Mouse (Mus musculus): Measurements from ENCODE around the gene Limd2.
A peak's percentile ranks its signal among the peaks of the same experiment; 100 is the strongest.

The Limd2 gene

GRCm38 (mm10) chr11:106173228-106173627 is 12.6 kb upstream of the Limd2 start:
- no peak for DNase-seq (ENCODE audit: low spot score in 2 of 2)

DNA sequence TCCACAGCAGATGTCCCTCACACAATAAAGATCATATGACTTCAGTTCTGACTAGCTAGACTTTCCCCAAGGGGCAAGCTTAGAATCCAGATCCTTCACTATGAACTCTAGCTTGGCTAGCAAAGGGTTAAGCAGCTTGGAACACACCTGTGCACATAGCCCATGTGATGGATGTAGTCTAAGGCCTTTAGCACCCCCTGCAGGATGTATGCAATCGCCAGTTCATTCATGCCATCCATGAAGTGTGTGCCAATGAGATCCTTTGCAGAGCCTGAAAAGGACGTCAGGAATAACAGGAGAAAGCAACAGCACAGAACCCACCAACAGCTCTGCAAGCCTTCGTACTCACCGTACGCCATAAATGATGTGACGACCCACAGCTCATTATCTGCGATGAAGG is 10.1 kb upstream of the Limd2 start:
- DNase-seq (ENCODE audit: low spot score in 2 of 2): no peak

GRCm38 (mm10) chr11:106167435-106167834 is 6.8 kb upstream of the Limd2 start:
- no peak for DNase-seq (ENCODE audit: low spot score in 2 of 2)

- no peak for DNase-seq (ENCODE audit: low spot score in 2 of 2)
Measured at GRCm38 (mm10) chr11:106164601-106165180, 4.0 kb upstream of the Limd2 start.

DNA sequence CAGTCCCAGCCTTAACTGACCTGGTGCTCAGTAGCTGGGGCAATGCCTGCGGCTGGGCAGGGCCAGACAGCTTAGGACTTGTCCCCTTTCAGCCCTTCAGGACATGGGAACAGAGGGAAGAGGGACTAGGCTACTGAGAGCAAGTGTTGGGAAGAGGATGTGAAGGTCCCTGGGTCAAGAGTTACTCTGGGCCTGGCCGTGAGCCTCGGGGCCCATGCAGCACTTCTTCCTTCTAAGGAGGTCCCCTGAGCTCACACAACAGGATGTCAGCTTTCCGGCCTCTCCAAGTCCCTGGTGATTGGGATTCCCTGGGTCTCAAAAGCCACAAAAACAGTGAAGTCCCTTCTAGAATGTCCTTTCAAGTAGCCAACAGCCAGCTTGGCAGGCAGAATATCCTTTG is 2.9 kb upstream of the Limd2 start:
- DNase-seq (ENCODE audit: low spot score in 2 of 2): no peak

DNA sequence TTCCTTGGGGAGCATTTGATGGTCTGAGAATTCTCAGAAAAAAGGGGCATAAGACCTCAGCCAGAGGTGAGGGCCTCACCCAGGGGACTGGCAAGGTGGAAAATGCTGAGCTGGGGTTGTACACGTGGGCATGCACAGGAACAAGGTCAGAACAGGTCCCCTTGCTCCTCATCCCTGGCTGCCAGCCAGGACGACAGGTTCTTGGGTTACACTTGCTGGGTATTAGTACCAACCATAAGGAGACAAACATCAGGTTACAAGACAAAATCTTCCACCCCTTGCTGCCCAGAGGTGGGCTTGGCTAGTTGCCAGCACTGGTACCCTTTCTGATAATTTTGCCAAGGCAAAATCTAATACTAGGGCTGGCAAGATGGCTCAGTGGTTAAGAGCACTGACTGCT is 1.6 kb upstream of the Limd2 start:
- no peak for DNase-seq (ENCODE audit: low spot score in 2 of 2)

DNA sequence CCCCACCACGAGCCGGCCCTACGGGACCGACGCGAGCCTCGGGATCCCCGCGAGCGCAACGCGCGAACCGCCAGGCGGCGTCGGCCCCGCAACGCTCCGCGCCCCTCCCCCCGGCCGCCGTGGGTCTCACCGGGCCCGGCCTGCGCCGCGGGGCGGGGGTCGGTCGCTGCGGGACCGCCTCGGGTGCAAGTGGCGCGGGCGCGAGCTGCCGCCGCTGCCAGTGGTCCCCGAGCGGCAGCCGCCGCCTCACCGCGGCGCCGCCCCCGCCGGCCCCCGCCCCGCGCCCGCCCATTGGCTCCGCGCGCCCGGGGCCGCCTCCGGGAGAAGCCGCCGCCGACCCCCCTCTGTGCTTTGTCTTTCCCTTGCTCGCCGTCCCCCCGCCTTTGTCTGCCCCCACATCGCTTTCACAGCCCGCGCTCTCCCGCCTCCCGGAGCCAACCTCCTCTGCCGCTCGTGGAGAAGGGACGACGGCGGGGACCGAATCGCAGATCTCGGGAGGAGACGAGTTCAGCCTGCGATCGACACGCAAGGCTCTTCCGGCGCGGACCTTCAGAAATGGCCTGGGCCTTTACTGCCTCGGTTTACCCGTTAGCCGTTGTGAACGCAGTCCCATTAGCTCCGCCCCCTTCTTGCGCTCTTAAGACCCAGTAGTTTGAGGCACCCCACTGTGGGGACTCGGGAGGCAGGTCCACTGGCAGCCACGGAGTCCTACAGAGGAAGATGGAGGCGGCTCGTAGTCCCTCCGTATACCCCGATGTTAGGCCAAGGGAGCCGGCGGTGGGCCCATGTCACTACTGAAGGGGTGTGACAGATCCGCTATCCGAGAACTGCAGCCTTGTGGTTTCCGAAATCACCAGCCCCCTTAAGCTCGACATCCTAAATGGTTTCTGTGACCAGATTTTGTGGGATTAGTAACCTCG is 479 bp downstream of the Limd2 start:
- peak; percentile 62 to 74 for DNase-seq (ENCODE audit: low spot score in 2 of 2)

DNA sequence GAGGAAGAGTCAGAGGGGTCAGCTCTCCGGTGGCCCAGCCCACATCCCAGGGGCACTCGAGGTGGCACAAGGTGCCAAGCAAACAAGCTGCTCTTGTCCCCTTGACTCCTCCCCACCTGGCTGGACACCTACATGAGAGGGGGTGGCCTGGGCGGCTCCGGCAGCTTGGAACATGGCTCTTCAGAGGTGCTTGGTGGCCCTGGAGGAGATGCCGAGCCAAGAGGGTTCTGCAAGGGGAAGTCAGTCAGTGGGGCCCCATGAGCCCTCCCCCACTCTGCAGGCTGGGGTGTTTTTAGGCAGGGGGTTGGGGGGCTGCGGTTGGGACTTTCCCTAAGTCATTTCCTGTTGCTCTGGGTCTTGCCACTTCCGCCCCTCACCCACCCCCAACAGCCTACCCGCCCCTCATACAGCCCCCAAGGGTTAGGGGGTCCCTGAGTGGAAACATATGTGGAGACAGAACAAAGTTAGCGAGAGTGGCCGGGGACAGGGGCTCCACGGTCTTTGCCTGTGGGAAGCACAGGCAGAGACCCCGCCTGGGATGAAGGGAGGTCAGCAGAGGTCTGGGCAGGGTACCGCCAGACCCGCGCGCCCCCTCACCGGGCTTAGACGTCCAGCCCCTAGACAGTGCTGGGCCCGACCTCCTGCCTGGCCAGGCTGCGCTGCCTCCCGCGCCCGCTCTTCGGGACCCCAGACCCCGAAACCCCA is 1.3 kb downstream of the Limd2 start:
- no peak for DNase-seq (ENCODE audit: low spot score in 2 of 2)

- DNase-seq (ENCODE audit: low spot score in 2 of 2): no peak
Measured at GRCm38 (mm10) chr11:106158930-106159215, 1.8 kb downstream of the Limd2 start.

- DNase-seq (ENCODE audit: low spot score in 2 of 2): no peak
Measured at GRCm38 (mm10) chr11:106158081-106158929, 2.4 kb downstream of the Limd2 start.

- no peak for DNase-seq (ENCODE audit: low spot score in 2 of 2)
Measured at GRCm38 (mm10) chr11:106157154-106157553, 3.5 kb downstream of the Limd2 start.

- DNase-seq (ENCODE audit: low spot score in 2 of 2): no peak
Measured at GRCm38 (mm10) chr11:106156257-106156656, 4.4 kb downstream of the Limd2 start.

- DNase-seq (ENCODE audit: low spot score in 2 of 2): no peak
Measured at GRCm38 (mm10) chr11:106155761-106156160, 4.9 kb downstream of the Limd2 start.

- no peak for DNase-seq (ENCODE audit: low spot score in 2 of 2)
Measured at GRCm38 (mm10) chr11:106154770-106155169, 5.9 kb downstream of the Limd2 start.

DNA sequence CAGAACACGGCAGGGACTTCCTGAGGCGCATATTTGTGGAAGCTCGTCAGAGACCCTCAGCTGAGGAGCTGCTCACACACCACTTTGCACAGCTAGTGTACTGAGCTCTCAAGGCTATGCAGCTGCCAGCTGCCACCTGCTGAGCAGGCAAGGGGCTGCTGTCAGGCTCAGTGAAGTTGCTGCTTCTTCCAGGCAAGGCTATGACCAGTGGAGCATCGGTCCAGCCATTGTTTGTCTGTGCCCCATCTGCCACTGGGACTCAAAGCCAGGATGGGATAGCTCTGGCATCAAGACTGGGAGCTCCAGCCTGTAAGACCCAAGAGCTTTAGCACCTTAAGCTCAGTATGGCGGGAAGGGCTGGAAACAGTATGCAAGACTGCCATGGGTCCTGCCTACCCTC is 6.6 kb downstream of the Limd2 start:
- no peak for DNase-seq (ENCODE audit: low spot score in 2 of 2)

- peak in 1 of 2 experiments; percentile 26 for DNase-seq (ENCODE audit: low spot score in 2 of 2)
Measured at GRCm38 (mm10) chr11:106152132-106152531, 8.5 kb downstream of the Limd2 start.

- DNase-seq (ENCODE audit: low spot score in 2 of 2): no peak
Measured at GRCm38 (mm10) chr11:106151219-106151618, 9.4 kb downstream of the Limd2 start.

DNA sequence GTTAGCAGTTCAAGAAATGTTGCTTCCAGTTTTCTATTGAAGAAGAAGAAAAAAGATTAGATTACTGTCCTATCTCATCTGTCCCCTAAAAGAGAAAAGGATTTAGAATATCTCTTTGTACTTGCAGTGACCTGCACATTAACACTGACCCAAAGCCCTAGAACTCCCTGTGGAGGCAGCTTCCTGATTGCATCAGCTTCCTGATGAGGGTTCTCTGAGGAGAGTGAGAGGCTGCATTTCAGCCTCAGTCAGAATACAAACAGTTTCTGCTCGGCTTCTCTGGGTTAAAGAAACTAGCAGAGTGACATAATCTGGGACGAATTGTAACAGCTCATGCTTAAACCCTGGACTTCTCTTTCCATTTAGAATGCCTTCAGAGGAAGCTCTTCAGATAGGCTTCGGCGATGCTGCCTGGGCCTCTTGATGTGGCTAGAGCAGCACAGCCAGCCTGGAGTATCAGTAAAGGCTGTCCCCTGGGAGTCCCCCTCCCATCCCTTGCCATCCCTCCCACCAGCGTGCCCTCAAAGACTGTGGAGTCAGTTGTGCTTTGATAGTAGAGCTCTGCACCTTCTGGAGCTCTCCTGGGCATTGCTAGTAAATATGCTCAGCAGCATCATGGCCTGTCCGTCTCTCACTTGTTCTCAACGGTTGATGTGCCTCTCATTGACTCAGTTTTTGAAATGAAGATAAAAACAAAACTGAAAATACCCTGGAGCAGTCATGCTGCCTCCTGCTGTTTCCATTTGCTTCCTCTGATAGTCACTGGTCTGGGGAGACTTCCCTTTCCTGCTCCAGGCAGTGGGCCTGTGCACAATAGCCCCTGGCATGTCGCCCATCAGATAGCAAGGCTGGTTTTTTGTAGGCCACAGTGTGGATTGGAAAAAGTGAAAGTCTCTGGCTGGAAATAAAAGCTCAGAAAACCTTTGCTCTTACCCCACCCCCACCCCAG is 25.8 kb downstream of the Limd2 start:
- peak in 1 of 2 experiments; percentile 29 for DNase-seq (ENCODE audit: low spot score in 2 of 2)

DNA sequence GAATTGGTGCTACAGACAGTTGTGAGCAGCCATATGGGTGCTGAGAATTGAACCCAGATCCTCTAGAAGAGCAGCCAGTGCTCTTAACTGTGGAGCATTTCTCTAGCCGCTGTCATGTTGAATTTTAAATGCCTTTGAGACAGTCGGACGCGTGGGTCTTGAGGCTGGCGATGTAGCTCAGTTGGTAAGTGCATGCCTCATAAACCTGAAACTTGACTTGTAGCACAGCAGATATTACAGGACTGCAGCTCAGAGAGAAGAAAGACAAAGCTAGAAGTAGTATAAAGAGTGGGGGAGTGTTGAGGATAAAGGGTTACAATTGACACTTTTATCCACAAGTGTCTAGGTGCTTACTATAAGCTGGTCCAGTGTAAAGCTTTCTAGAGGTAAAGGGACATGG is 28.1 kb downstream of the Limd2 start:
- DNase-seq (ENCODE audit: low spot score in 2 of 2): no peak

DNA sequence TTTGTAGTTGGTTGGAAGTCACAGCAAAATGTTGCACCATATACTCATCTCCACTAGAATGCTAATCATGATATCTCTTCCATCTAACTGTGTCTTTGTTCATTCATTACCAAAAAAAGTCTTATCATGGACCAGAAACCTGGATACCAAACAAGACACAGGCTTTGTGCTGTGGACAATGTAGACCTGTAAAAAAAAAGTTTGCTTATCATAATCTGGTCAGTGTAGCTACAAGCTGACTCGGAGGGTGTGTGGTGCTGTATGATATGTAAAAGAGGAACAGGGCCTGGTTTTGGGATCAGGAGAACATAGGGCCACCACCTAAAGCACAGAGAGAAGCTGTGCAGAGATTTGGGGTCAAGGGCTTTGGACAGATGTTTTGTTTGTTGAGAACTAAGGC is 31.2 kb downstream of the Limd2 start:
- DNase-seq (ENCODE audit: low spot score in 2 of 2): no peak

Measured in frontal cortex, postnatal 25 days (tissue).